8 mouse cellular contexts compared by ENCODE assay signal in genomic region chr4:124703881-124704796, GRCm38 (mm10). TPM values are rescaled to one million over a fixed set of nuclear protein-coding genes. Genes with fewer than 3 reads are reported as not detected.
A peak's percentile ranks its signal among the peaks of the same experiment; 100 is the strongest.
DNase-seq lines count a peak whose midpoint lies in the region; ATAC-seq and TF ChIP-seq lines count a peak whose summit lies in the region.

No protein-coding gene starts in this region.

- peaks cover under 1% of the 10 kb centered on the region; the same call in 1 of the 2 replicates for H3K27me3 ChIP-seq in lung, embryonic 15.5 days
- H3K27me3 ChIP-seq in hindbrain, embryonic 11.5 days (ENCODE audit: control insufficient read depth, insufficient read depth, low read length): peaks cover 9% of the 10 kb centered on the region
- H3K27me3 ChIP-seq in megakaryocyte, embryonic 14.5 days (replicated peaks): no peaks in the 10 kb centered on the region

- H3K4me3 ChIP-seq in lung, embryonic 15.5 days: 0 out of 2 replicates have a peak overlapping the region, but pooled peaks have one; percentile 7
- H3K4me3 ChIP-seq in lung, adult 2 months (replicated peaks; ENCODE audit: extremely low read depth, low read depth, low read length): no peak overlapping the region
- H3K4me3 ChIP-seq in cortical plate, adult 2 months (ENCODE audit: insufficient read depth, low read length): no peak overlapping the region
- no peak overlapping the region for H3K4me3 ChIP-seq in hindbrain, embryonic 11.5 days (ENCODE audit: low read depth, low read length)
- peak overlapping the region; percentile 91 for H3K4me3 ChIP-seq in megakaryocyte, embryonic 14.5 days (replicated peaks)

- H3K4me2 ChIP-seq in lung, embryonic 15.5 days: peak overlapping the region; percentile 46
- H3K4me2 ChIP-seq in hindbrain, embryonic 11.5 days (replicated peaks; ENCODE audit: low read depth, low read length): 0 out of 2 replicates have a peak overlapping the region, but pooled peaks have one; percentile 3

- TF ChIP-seq POLR2A in lung, adult 2 months (IDR thresholded peaks at IDR 0.05; ENCODE audit: borderline replicate concordance, extremely low read depth, low read depth, low read length): no peak
- no peak for TF ChIP-seq POLR2A in cortical plate, adult 2 months (IDR thresholded peaks at IDR 0.05; ENCODE audit: extremely low read depth, insufficient read depth, low read length)

- H3K36me3 ChIP-seq in lung, embryonic 15.5 days: peaks cover 6% of the 10 kb centered on the region; the same call in 1 of the 2 replicates
- H3K36me3 ChIP-seq in hindbrain, embryonic 11.5 days (ENCODE audit: control insufficient read depth, insufficient read depth, low read length): no peaks in the 10 kb centered on the region
- peaks cover 54% of the 10 kb centered on the region for H3K36me3 ChIP-seq in megakaryocyte, embryonic 14.5 days (replicated peaks; ENCODE audit: low read length)

- 9% methylated on average over 6 of the region's 6 CpGs for WGBS in lung, embryonic 15.5 days
- 13% methylated on average over 6 of the region's 6 CpGs for WGBS in lung, adult 2 months
- whole genome bisulfite sequencing in hindbrain, embryonic 11.5 days: 9% methylated on average over 6 of the region's 6 CpGs

- H3K9me3 ChIP-seq in lung, embryonic 15.5 days: no peaks in the 10 kb centered on the region
- no peaks in the 10 kb centered on the region for H3K9me3 ChIP-seq in hindbrain, embryonic 11.5 days (ENCODE audit: control insufficient read depth, low read length)
- no peaks in the 10 kb centered on the region for H3K9me3 ChIP-seq in megakaryocyte, embryonic 14.5 days

- no peak for TF ChIP-seq CTCF in lung, adult 2 months (IDR thresholded peaks at IDR 0.05; ENCODE audit: insufficient read depth, low read length)
- TF ChIP-seq CTCF in cortical plate, adult 2 months (IDR thresholded peaks at IDR 0.05; ENCODE audit: extremely low read depth, insufficient read depth, low read length): no peak

- H3K4me1 ChIP-seq in lung, embryonic 15.5 days: peaks cover 75% of the 10 kb centered on the region
- H3K4me1 ChIP-seq in lung, adult 2 months (ENCODE audit: control insufficient read depth, insufficient read depth, low read length): peaks cover 31% of the 10 kb centered on the region
- no peaks in the 10 kb centered on the region for H3K4me1 ChIP-seq in cortical plate, adult 2 months (ENCODE audit: control insufficient read depth, insufficient read depth, low read length)
- peaks cover 9% of the 10 kb centered on the region; the same call in 1 of the 2 replicates for H3K4me1 ChIP-seq in hindbrain, embryonic 11.5 days (replicated peaks; ENCODE audit: control insufficient read depth, insufficient read depth, low read length)
- H3K4me1 ChIP-seq in megakaryocyte, embryonic 14.5 days: peaks cover 90% of the 10 kb centered on the region

- no peak for ATAC-seq in lung, embryonic 15.5 days (ENCODE audit: borderline replicate concordance, extremely low read depth, low FRiP score, low TSS enrichment)
- no peak for ATAC-seq in hindbrain, embryonic 11.5 days (ENCODE audit: low FRiP score)

- peak overlapping the region; percentile 13; the same call in 1 of the 2 replicates for H3K9ac ChIP-seq in lung, embryonic 15.5 days
- peak overlapping the region; percentile 15; the same call in 1 of the 2 replicates for H3K9ac ChIP-seq in hindbrain, embryonic 11.5 days (ENCODE audit: low read depth, low read length)

- DNase-seq in lung, adult 2 months: no peak
- peak; percentile 41 for DNase-seq in hindbrain, embryonic 11.5 days (ENCODE audit: low spot score)
- DNase-seq in thymus, postnatal 4 days: peak; percentile 58
- DNase-seq in gastrocnemius, adult 8-10 months (ENCODE audit: low spot score in 2 of 2): no peak
- DNase-seq in cerebellum, adult 18-20 months: no peak

- peak overlapping the region; percentile 94 for H3K27ac ChIP-seq in lung, embryonic 15.5 days
- H3K27ac ChIP-seq in cortical plate, adult 2 months (ENCODE audit: insufficient read depth, low read length): peak overlapping the region; percentile 86; the same call in 1 of the 2 replicates
- peak overlapping the region; percentile 72 for H3K27ac ChIP-seq in hindbrain, embryonic 11.5 days (ENCODE audit: low read depth, low read length)

RNA-seq across cellular contexts. Expression of gene Fhl3, which starts 3.6 kb away (rescaled TPM):
- 5.3 and 9.3 TPM in 2 replicates for polyA plus RNA-seq in lung, embryonic 15.5 days (2015; fragmentation: Nextera tagmentation; extraction: Ambion mirVana)
- 15.1 and 36.7 TPM in 2 replicates for polyA plus RNA-seq in lung, adult 2 months (2012; rRNA removed)
- 1.8 and 2.4 TPM in 2 replicates for polyA plus RNA-seq in cortical plate, adult 2 months (2012; rRNA removed)
- polyA plus RNA-seq in hindbrain, embryonic 11.5 days (2014; fragmentation: Nextera tagmentation; extraction: Ambion mirVana): 3.2 and 4.7 TPM in 2 replicates
- 122 and 166 TPM in 2 replicates for polyA plus RNA-seq in megakaryocyte, embryonic 14.5 days (2012; ENCODE audit: insufficient read depth, low replicate concordance)
- total RNA-seq in gastrocnemius, adult 8-10 months (2022): 100 to 1,000 TPM; 240 to 437 (median 328) TPM

RNA-seq across cellular contexts. Expression of gene Sf3a3, which starts 10.4 kb away (rescaled TPM):
- polyA plus RNA-seq in lung, embryonic 15.5 days (2015; fragmentation: Nextera tagmentation; extraction: Ambion mirVana): 148 and 151 TPM in 2 replicates
- polyA plus RNA-seq in lung, adult 2 months (2012; rRNA removed): 8.1 and 11.5 TPM in 2 replicates
- 33.9 and 35.4 TPM in 2 replicates for polyA plus RNA-seq in cortical plate, adult 2 months (2012; rRNA removed)
- 197 and 210 TPM in 2 replicates for polyA plus RNA-seq in hindbrain, embryonic 11.5 days (2014; fragmentation: Nextera tagmentation; extraction: Ambion mirVana)
- 2.2 and 29.0 TPM in 2 replicates for polyA plus RNA-seq in megakaryocyte, embryonic 14.5 days (2012; ENCODE audit: insufficient read depth, low replicate concordance)
- 10 to 100 TPM in 2 of 4 experiments, 1 to 10 TPM in 2; 9.5 to 12.8 (median 10.2) TPM for total RNA-seq in gastrocnemius, adult 8-10 months (2022)

RNA-seq across cellular contexts. Expression of gene Utp11, which starts 10.7 kb away (rescaled TPM):
- polyA plus RNA-seq in lung, embryonic 15.5 days (2015; fragmentation: Nextera tagmentation; extraction: Ambion mirVana): 57.7 and 60.8 TPM in 2 replicates
- polyA plus RNA-seq in lung, adult 2 months (2012; rRNA removed): 4.4 and 7.2 TPM in 2 replicates
- 18.6 and 19.3 TPM in 2 replicates for polyA plus RNA-seq in cortical plate, adult 2 months (2012; rRNA removed)
- polyA plus RNA-seq in hindbrain, embryonic 11.5 days (2014; fragmentation: Nextera tagmentation; extraction: Ambion mirVana): 65.8 and 67.5 TPM in 2 replicates
- polyA plus RNA-seq in megakaryocyte, embryonic 14.5 days (2012; ENCODE audit: insufficient read depth, low replicate concordance): 2.9 and 13.8 TPM in 2 replicates
- 10 to 100 TPM; 14.0 to 20.8 (median 18.7) TPM for total RNA-seq in gastrocnemius, adult 8-10 months (2022)

RNA-seq across cellular contexts. Expression of gene Inpp5b, which starts 37.5 kb away (rescaled TPM):
- polyA plus RNA-seq in lung, embryonic 15.5 days (2015; fragmentation: Nextera tagmentation; extraction: Ambion mirVana): 28.2 and 35.5 TPM in 2 replicates
- polyA plus RNA-seq in lung, adult 2 months (2012; rRNA removed): 62.1 and 93.3 TPM in 2 replicates
- polyA plus RNA-seq in cortical plate, adult 2 months (2012; rRNA removed): 73.6 and 78.2 TPM in 2 replicates
- polyA plus RNA-seq in hindbrain, embryonic 11.5 days (2014; fragmentation: Nextera tagmentation; extraction: Ambion mirVana): 24.9 and 32.3 TPM in 2 replicates
- 5.7 and 22.3 TPM in 2 replicates for polyA plus RNA-seq in megakaryocyte, embryonic 14.5 days (2012; ENCODE audit: insufficient read depth, low replicate concordance)
- total RNA-seq in gastrocnemius, adult 8-10 months (2022): 10 to 100 TPM in 1 of 4 experiments, 1 to 10 TPM in 3; 6.0 to 10.8 (median 6.3) TPM

RNA-seq across cellular contexts. Expression of gene Pou3f1, which starts 47.5 kb away (rescaled TPM):
- 0.06 and 0.14 TPM in 2 replicates for polyA plus RNA-seq in lung, embryonic 15.5 days (2015; fragmentation: Nextera tagmentation; extraction: Ambion mirVana)
- polyA plus RNA-seq in lung, adult 2 months (2012; rRNA removed): 0.16 and 0.22 TPM in 2 replicates
- polyA plus RNA-seq in cortical plate, adult 2 months (2012; rRNA removed): 13.8 and 15.8 TPM in 2 replicates
- polyA plus RNA-seq in hindbrain, embryonic 11.5 days (2014; fragmentation: Nextera tagmentation; extraction: Ambion mirVana): 17.4 and 18.8 TPM in 2 replicates
- 0.12 TPM in 1 of 2 replicates, not detected in the other for polyA plus RNA-seq in megakaryocyte, embryonic 14.5 days (2012; ENCODE audit: insufficient read depth, low replicate concordance)
- under 1 TPM; 0.19 to 0.34 (median 0.28) TPM for total RNA-seq in gastrocnemius, adult 8-10 months (2022)

Comparison
In these comparisons a context has a peak if more than half of its experiments do, and no peak if none do; other contexts are left out.
1. H3K4me3 ChIP-seq: peak in lung, embryonic 15.5 days (single experiment) and megakaryocyte, embryonic 14.5 days (single experiment); none in lung, adult 2 months (single experiment), cortical plate, adult 2 months (single experiment) and hindbrain, embryonic 11.5 days (single experiment).
2. DNase-seq: peak in hindbrain, embryonic 11.5 days (single experiment) and thymus, postnatal 4 days (single experiment); none in lung, adult 2 months (single experiment), gastrocnemius, adult 8-10 months (0 of 2) and cerebellum, adult 18-20 months (0 of 2).
3. Peak in every context shown above with its lines, with median percentiles within 50 percentile points of each other: H3K27ac ChIP-seq.